Mouse (Mus musculus) liver, adult 2 months (tissue): ENCODE data around the gene Capn13. TPM values are rescaled to one million over a fixed set of nuclear protein-coding genes. Genes with fewer than 3 reads are reported as not detected.

ENCODE experiments used
- DNase-seq: peaks from one replicate; pipeline ENCODE4 v3.0.0-alpha.2; 2011; ENCODE audit warnings: low read depth, low spot score; ENCODE audit errors: extremely low read depth
- H3K27ac ChIP-seq: fragments of 200-500 bp; replicated peaks from 2 replicates; pipeline ENCODE4 v1.5.1; 2012; ENCODE audit warnings: low read depth, mild to moderate bottlenecking, control low read depth, inconsistent platforms, low read length; ENCODE audit not compliant: insufficient read depth
- H3K27me3 ChIP-seq: fragments of 200-500 bp; 2 replicates; pipeline ENCODE4 v1.6.1; 2012; ENCODE audit warnings: mild to moderate bottlenecking, moderate library complexity, low read length, inconsistent platforms; ENCODE audit not compliant: control insufficient read depth, insufficient read depth
- H3K36me3 ChIP-seq: fragments of 200-500 bp; 2 replicates; pipeline ENCODE4 v1.6.1; 2012; ENCODE audit warnings: low read length, inconsistent platforms; ENCODE audit not compliant: control insufficient read depth, insufficient read depth
- H3K4me1 ChIP-seq: fragments of 200-500 bp; 2 replicates; pipeline ENCODE4 v1.6.1; 2011; ENCODE audit warnings: low read length; ENCODE audit not compliant: control insufficient read depth, insufficient read depth
- H3K4me3 ChIP-seq: fragments of 200-500 bp; 2 replicates; pipeline ENCODE4 v1.5.1; 2011; ENCODE audit warnings: low read depth, mild to moderate bottlenecking, control low read depth, low read length, moderate library complexity; ENCODE audit not compliant: insufficient read depth
- H3K79me2 ChIP-seq: fragments of 200-500 bp; 2 replicates; pipeline ENCODE4 v1.6.1; 2012; ENCODE audit warnings: inconsistent platforms, mild to moderate bottlenecking, low read length, moderate library complexity; ENCODE audit not compliant: control insufficient read depth, insufficient read depth
- H3K9ac ChIP-seq: fragments of 200-500 bp; 2 replicates; pipeline ENCODE4 v1.6.1; 2012; ENCODE audit warnings: low read depth, mild to moderate bottlenecking, control low read depth, inconsistent platforms, low read length
- CTCF ChIP-seq: fragments of 200-500 bp; IDR thresholded peaks from 2 replicates; pipeline ENCODE4 v1.5.1; 2011; ENCODE audit warnings: low read depth, low read length, control low read depth
- POLR2A ChIP-seq: fragments of 200-500 bp; IDR thresholded peaks from 2 replicates; pipeline ENCODE4 v1.6.1; 2011; ENCODE audit warnings: low read length, control low read depth; ENCODE audit not compliant: insufficient read depth; ENCODE audit errors: extremely low read depth
- whole genome bisulfite sequencing: fragments of 180-500 bp; shearing (Covaris S2); methylation state at CpG from one replicate; pipeline ENCODE4 v1.1.7; 2018; 5-methylcytosine and 5-hydroxymethylcytosine counted together
- polyA plus RNA-seq: library from polyadenylated mRNA; depleted of rRNA; stranded (reverse); fragments of >200 nt; gene quantifications from 2 replicates; pipeline ENCODE4 v1.2.3, GENCODE M21; 2012
- total RNA-seq: library from RNA; depleted of rRNA; stranded (reverse); fragments of >200 nt; gene quantifications from 2 replicates; pipeline ENCODE4 v1.2.3, GENCODE M21; 2014

Capn13 gene
- total and polyA plus RNA-seq, 2 experiments, result 0.04 to 0.09 TPM

GRCm38 (mm10) chr17:73377778-73378484, 22.7 kb downstream of the Capn13 start:
- Histone ChIP-seq H3K27ac (no peak overlapping the region), H3K79me2 (no peaks in the 10 kb centered on the region), H3K4me3 (no peak overlapping the region), H3K4me1 (no peaks in the 10 kb centered on the region), H3K9ac (no peak overlapping the region), H3K27me3 (no peaks in the 10 kb centered on the region), H3K36me3 (no peaks in the 10 kb centered on the region)
- TF ChIP-seq CTCF, result no peak
- no peak for TF ChIP-seq POLR2A
- no peak for DNase-seq
- 71% methylated on average over 7 of the region's 7 CpGs for WGBS

- no peak for DNase-seq
- no peak overlapping the region for H3K27ac ChIP-seq
- H3K27me3 ChIP-seq, result no peaks in the 10 kb centered on the region
- H3K4me1 ChIP-seq, result no peaks in the 10 kb centered on the region
- TF ChIP-seq POLR2A, result no peak
- TF ChIP-seq CTCF, result no peak
- no peak overlapping the region for H3K4me3 ChIP-seq
- no peaks in the 10 kb centered on the region for H3K36me3 ChIP-seq
- 89% methylated on average over 3 of the region's 3 CpGs for WGBS
- H3K79me2 ChIP-seq, result no peaks in the 10 kb centered on the region
- H3K9ac ChIP-seq, result no peak overlapping the region
These were observed 33.3 kb downstream of the Capn13 start for GRCm38 (mm10) chr17:73367334-73367733.

GRCm38 (mm10) chr17:73361054-73361453, 39.6 kb downstream of the Capn13 start:
- H3K27ac ChIP-seq, result no peak overlapping the region
- no peak overlapping the region for H3K9ac ChIP-seq
- H3K4me1 ChIP-seq, result no peaks in the 10 kb centered on the region
- peak; percentile 43 for DNase-seq
- H3K4me3 ChIP-seq, result no peak overlapping the region
- H3K27me3 ChIP-seq, result no peaks in the 10 kb centered on the region
- no peaks in the 10 kb centered on the region for H3K79me2 ChIP-seq
- WGBS, result 75% methylated on average over 5 of the region's 5 CpGs
- H3K36me3 ChIP-seq, result no peaks in the 10 kb centered on the region
- no peak for TF ChIP-seq POLR2A
- TF ChIP-seq CTCF, result no peak

- Histone ChIP-seq H3K79me2 (no peaks in the 10 kb centered on the region), H3K4me1 (no peaks in the 10 kb centered on the region), H3K4me3 (no peak overlapping the region), H3K9ac (no peak overlapping the region), H3K36me3 (no peaks in the 10 kb centered on the region), H3K27me3 (no peaks in the 10 kb centered on the region), H3K27ac (no peak overlapping the region)
- DNase-seq, result no peak
- TF ChIP-seq CTCF, result no peak
- TF ChIP-seq POLR2A, result no peak
- WGBS, result 60% methylated on average over 6 of the region's 6 CpGs
These were observed 56.9 kb downstream of the Capn13 start for GRCm38 (mm10) chr17:73343632-73344390.

- WGBS, result 80% methylated on average over 14 of the region's 14 CpGs
- H3K9ac ChIP-seq, result no peak overlapping the region
- H3K4me1 ChIP-seq, result no peaks in the 10 kb centered on the region
- no peaks in the 10 kb centered on the region for H3K27me3 ChIP-seq
- no peaks in the 10 kb centered on the region for H3K36me3 ChIP-seq
- no peak for TF ChIP-seq CTCF
- TF ChIP-seq POLR2A, result no peak
- H3K27ac ChIP-seq, result no peak overlapping the region
- no peak overlapping the region for H3K4me3 ChIP-seq
- H3K79me2 ChIP-seq, result no peaks in the 10 kb centered on the region
- no peak for DNase-seq
These were observed 58.0 kb downstream of the Capn13 start for GRCm38 (mm10) chr17:73342673-73343072.

GRCm38 (mm10) chr17:73329071-73329470, 71.6 kb downstream of the Capn13 start:
- Histone ChIP-seq H3K27me3 (no peaks in the 10 kb centered on the region; the same call in 1 of the 2 replicates), H3K4me3 (no peak overlapping the region), H3K36me3 (no peaks in the 10 kb centered on the region), H3K9ac (no peak overlapping the region), H3K4me1 (no peaks in the 10 kb centered on the region), H3K79me2 (no peaks in the 10 kb centered on the region), H3K27ac (no peak overlapping the region)
- WGBS, result 78% methylated on average over 5 of the region's 5 CpGs
- no peak for DNase-seq
- no peak for TF ChIP-seq CTCF
- TF ChIP-seq POLR2A, result no peak
